Mouse (Mus musculus) heart, embryonic 14.5 days (tissue): ENCODE data around the gene Rabgap1. TPM values are rescaled to one million over a fixed set of nuclear protein-coding genes. Genes with fewer than 3 reads are reported as not detected.
A peak's percentile ranks its signal among the peaks of the same experiment; 100 is the strongest.

Experiments
- ATAC-seq: fragments of 200-750 bp; cut with Nextera tagmentation; 2 replicates; pipeline ENCODE4 v1.8.0; 2017; ENCODE audit warnings: low read depth, moderate TSS enrichment; ENCODE audit not compliant: insufficient number of reproducible peaks, insufficient read depth, low FRiP score
- H3K27ac ChIP-seq, 2 experiments: fragments of 200-500 bp in 1 of 2; fragments of 300-500 bp in 1 of 2; sonication (generic) in 1 of 2; replicated peaks in 1 of 2; 2 replicates each; pipeline ENCODE4 v1.5.1; 2012 to 2014; ENCODE audit warnings: low read depth in 2 of 2, low read length in 2 of 2, control low read depth in 1 of 2, mild to moderate bottlenecking in 1 of 2, mixed read lengths in 1 of 2; ENCODE audit not compliant: control insufficient read depth in 1 of 2, insufficient read depth in 1 of 2
- H3K27me3 ChIP-seq: fragments of 300-500 bp; sonication (generic); 2 replicates; pipeline ENCODE4 v1.6.1; 2014; ENCODE audit warnings: mild to moderate bottlenecking, low read length, control low read depth; ENCODE audit not compliant: control insufficient read depth, insufficient read depth
- H3K36me3 ChIP-seq: fragments of 300-500 bp; sonication (generic); 2 replicates; pipeline ENCODE4 v1.6.1; 2014; ENCODE audit warnings: mild to moderate bottlenecking, control low read depth, low read length, mixed read lengths; ENCODE audit not compliant: control insufficient read depth, insufficient read depth
- H3K4me1 ChIP-seq, 2 experiments: fragments of 200-500 bp in 1 of 2; fragments of 300-500 bp in 1 of 2; sonication (generic) in 1 of 2; 2 replicates each; pipeline ENCODE4 v1.6.1; 2012 to 2014; ENCODE audit warnings: low read length in 2 of 2, control low read depth in 1 of 2, mixed read lengths in 1 of 2; ENCODE audit not compliant: control insufficient read depth in 2 of 2, insufficient read depth in 2 of 2
- H3K4me2 ChIP-seq: fragments of 300-500 bp; sonication (generic); 2 replicates; pipeline ENCODE4 v1.6.1; 2014; ENCODE audit warnings: mild to moderate bottlenecking, low read length
- H3K4me3 ChIP-seq, 2 experiments: fragments of 200-500 bp in 1 of 2; fragments of 300-500 bp in 1 of 2; sonication (generic) in 1 of 2; 2 replicates each; pipeline ENCODE4 v1.5.1; 2012 to 2014; ENCODE audit warnings: low read length in 2 of 2, mild to moderate bottlenecking in 2 of 2, control low read depth in 1 of 2, low read depth in 1 of 2, moderate library complexity in 1 of 2; ENCODE audit not compliant: control insufficient read depth in 1 of 2, insufficient read depth in 1 of 2
- H3K9ac ChIP-seq: fragments of 300-500 bp; sonication (generic); 2 replicates; pipeline ENCODE4 v1.6.1; 2014; ENCODE audit warnings: mild to moderate bottlenecking, low read length
- H3K9me3 ChIP-seq: fragments of 300-500 bp; sonication (generic); 2 replicates; pipeline ENCODE4 v1.6.1; 2016; ENCODE audit warnings: low read length, control low read depth; ENCODE audit not compliant: control insufficient read depth
- WGBS: fragments of 180-500 bp; shearing (Covaris S2); extraction: QIAGEN DNeasy Blood & Tissue Kit; methylation state at CpG from one replicate; pipeline ENCODE4 v1.1.7; 2014; 5-methylcytosine and 5-hydroxymethylcytosine counted together
- polyA plus RNA-seq: library from polyadenylated mRNA; unstranded; fragments of >200 nt; fragmentation: Nextera tagmentation; extraction: Ambion mirVana; gene quantifications from 2 replicates; pipeline ENCODE4 v1.2.1, GENCODE M21; 2014

Gene Rabgap1
- polyA plus RNA-seq, 1 experiment from 2014 or later: 40.6 TPM

DNA sequence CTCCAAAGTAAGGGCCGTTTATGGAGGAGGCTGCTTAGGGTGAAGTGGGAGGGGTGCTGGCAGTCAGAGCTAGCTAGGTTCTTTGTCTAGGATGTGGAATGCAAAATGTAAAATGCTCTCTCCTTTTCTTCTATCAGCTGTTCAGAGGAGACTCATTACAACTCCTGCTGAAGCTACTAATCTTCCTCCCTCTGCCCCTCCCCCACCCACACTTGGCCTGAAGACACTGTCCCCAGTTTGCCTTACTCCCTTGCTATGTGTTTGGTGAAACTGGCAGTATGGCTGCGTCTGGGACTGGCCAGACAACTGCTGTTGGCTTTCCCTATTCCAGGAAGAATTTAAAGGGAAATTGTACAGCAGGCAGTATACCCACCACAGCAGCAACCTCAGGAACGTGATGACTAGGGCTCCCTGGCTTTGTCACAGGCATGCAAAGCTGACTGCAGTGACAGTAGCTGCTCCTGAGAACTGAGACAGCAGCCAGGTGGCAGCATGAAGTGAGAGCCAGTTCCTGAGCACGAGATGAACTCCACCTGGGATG, 73.9 kb downstream of the Rabgap1 start:
- Histone ChIP-seq H3K36me3 (peaks cover 23% of the 10 kb centered on the region), H3K4me3 (peak overlapping the region in 1 of 2 experiments; percentile 24; a peak in 1 of 4 replicates), H3K9ac (no peak overlapping the region), H3K4me1 (peaks cover 2 to 12% of the 10 kb centered on the region in 2 experiments; a peak in 3 of 4 replicates), H3K27ac (no peak overlapping the region), H3K4me2 (no peak overlapping the region), H3K27me3 (no peaks in the 10 kb centered on the region), H3K9me3 (no peaks in the 10 kb centered on the region)
- ATAC-seq: no peak; the same call in 1 of the 2 replicates
- WGBS: 39% methylated on average over 4 of the region's 4 CpGs

GRCm38 (mm10) chr2:37518561-37519285, 75.6 kb downstream of the Rabgap1 start:
- Histone ChIP-seq H3K36me3 (peaks cover 18% of the 10 kb centered on the region), H3K27me3 (no peaks in the 10 kb centered on the region), H3K4me3 (no peak overlapping the region), H3K9ac (no peak overlapping the region), H3K9me3 (no peaks in the 10 kb centered on the region), H3K4me2 (no peak overlapping the region), H3K4me1 (peaks cover 2 to 12% of the 10 kb centered on the region in 2 experiments; a peak in 3 of 4 replicates), H3K27ac (no peak overlapping the region)
- ATAC-seq: no peak
- WGBS: 91% methylated on average over 4 of the region's 4 CpGs

DNA sequence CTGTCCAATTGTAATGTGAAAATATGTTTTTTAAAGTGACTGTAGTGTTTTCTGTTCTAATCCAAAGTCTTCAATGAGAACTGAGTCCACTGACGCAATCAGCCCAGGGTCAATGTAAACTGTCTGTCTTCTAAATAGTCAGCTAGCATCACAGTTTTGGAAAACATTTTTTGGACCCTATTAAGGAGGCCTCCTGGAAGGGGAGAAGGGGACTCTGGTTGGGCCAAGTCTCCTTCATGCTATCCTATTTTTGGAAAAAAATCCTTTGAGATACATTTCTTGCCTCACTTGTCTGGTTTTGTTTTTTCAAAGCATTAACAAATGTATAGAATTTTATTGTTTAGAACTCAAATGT, 76.2 kb downstream of the Rabgap1 start:
- 92% methylated on average over 1 of the region's 1 CpGs for WGBS
- no peak overlapping the region for H3K4me2 ChIP-seq
- H3K9me3 ChIP-seq: no peaks in the 10 kb centered on the region
- peaks cover 18% of the 10 kb centered on the region for H3K36me3 ChIP-seq
- ATAC-seq: no peak
- H3K9ac ChIP-seq: no peak overlapping the region
- no peak overlapping the region for H3K27ac ChIP-seq
- no peak overlapping the region for H3K4me3 ChIP-seq
- H3K27me3 ChIP-seq: no peaks in the 10 kb centered on the region
- peaks cover 2 to 12% of the 10 kb centered on the region in 2 experiments; a peak in 3 of 4 replicates for H3K4me1 ChIP-seq

DNA sequence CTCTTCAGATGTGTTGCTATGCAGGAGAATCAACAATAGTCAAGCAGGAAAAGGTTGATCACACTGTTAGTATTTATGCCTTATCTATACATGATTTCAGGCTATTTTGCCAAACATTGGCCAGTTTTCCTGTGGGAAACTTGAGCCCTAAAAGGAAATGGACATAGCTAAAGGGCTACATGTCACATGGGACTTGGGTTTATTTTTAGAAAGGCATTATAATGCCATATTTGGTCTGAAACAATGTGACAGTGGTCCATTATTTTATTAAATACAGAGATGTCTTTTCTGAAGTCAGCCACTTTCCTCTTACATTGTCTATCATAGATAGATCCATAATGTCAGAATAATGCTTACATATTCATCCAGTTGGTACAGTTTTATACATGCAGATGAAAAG, 84.5 kb downstream of the Rabgap1 start:
- no peaks in the 10 kb centered on the region for H3K27me3 ChIP-seq
- H3K4me2 ChIP-seq: no peak overlapping the region
- H3K4me3 ChIP-seq: no peak overlapping the region
- no peak overlapping the region for H3K27ac ChIP-seq
- no peak for ATAC-seq
- H3K9me3 ChIP-seq: no peaks in the 10 kb centered on the region
- H3K36me3 ChIP-seq: peaks cover 7% of the 10 kb centered on the region
- H3K4me1 ChIP-seq: peaks cover 0 to 10% of the 10 kb centered on the region in 2 experiments; a peak in 2 of 4 replicates
- H3K9ac ChIP-seq: no peak overlapping the region

DNA sequence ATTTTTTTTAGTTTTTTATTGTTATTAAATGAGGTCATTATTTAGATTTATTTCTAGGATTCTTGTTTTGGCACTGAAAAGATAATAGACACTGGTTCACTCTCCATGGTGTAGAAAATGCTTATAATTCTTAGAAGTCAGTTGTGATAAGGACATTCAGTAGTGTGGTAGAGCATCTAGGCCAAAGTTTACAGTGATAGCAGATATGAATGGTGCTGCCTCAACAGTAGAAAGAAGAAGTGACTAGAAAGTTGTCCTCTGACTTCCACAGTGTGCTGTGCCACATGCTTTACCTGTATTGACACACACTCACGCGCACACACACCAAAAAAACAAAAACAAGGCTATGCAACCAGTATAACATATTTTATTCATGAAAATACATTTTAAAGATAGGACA, 86.3 kb downstream of the Rabgap1 start:
- Histone ChIP-seq H3K4me1 (peaks cover 0 to 10% of the 10 kb centered on the region in 2 experiments; a peak in 2 of 4 replicates), H3K9me3 (no peaks in the 10 kb centered on the region), H3K27ac (no peak overlapping the region), H3K4me2 (no peak overlapping the region), H3K9ac (no peak overlapping the region), H3K36me3 (peaks cover 22% of the 10 kb centered on the region), H3K4me3 (no peak overlapping the region), H3K27me3 (no peaks in the 10 kb centered on the region)
- no peak for ATAC-seq
- 90% methylated on average over 2 of the region's 2 CpGs for WGBS

DNA sequence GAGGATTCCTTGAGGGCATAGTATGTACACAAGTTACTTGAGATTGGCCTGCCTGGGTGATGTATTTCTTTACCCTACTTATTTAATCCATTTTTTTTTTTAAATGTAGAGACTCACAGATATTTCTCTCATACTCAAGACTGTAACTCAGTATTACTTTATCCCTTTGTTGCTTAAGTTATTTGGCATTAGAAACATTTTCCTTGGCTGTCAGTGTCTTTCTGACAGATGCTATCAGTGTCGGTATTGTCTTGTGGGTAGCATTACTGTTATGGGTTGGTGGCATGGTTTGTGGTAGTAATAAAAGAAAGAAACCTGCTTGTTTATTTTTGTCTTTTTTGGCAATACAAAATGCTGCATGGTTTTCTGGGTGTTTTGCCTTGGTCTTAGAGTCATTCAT, 87.7 kb downstream of the Rabgap1 start:
- Histone ChIP-seq H3K4me3 (no peak overlapping the region), H3K4me1 (peaks cover 0 to 10% of the 10 kb centered on the region in 2 experiments; a peak in 2 of 4 replicates), H3K27me3 (no peaks in the 10 kb centered on the region), H3K4me2 (no peak overlapping the region), H3K36me3 (peaks cover 36% of the 10 kb centered on the region), H3K27ac (no peak overlapping the region), H3K9me3 (no peaks in the 10 kb centered on the region), H3K9ac (no peak overlapping the region)
- 97% methylated on average over 1 of the region's 1 CpGs for WGBS
- no peak for ATAC-seq

- H3K27ac ChIP-seq: no peak overlapping the region
- no peaks in the 10 kb centered on the region for H3K27me3 ChIP-seq
- H3K4me1 ChIP-seq: peaks cover 0 to 10% of the 10 kb centered on the region in 2 experiments; a peak in 2 of 4 replicates
- WGBS: 78% methylated on average over 3 of the region's 3 CpGs
- no peak overlapping the region for H3K9ac ChIP-seq
- H3K9me3 ChIP-seq: no peaks in the 10 kb centered on the region
- H3K4me2 ChIP-seq: no peak overlapping the region
- H3K36me3 ChIP-seq: peaks cover 45% of the 10 kb centered on the region
- H3K4me3 ChIP-seq: no peak overlapping the region
- no peak for ATAC-seq
Observed at GRCm38 (mm10) chr2:37531639-37532038, 88.6 kb downstream of the Rabgap1 start.
